Mouse (Mus musculus): ENCODE measurements at regions not wholly inside any gene's neighbourhood (a gene's known extent, or its start where the extent isn't known, plus 50 kb on each side); places are given as distances from the start of the nearest gene placed in this dataset.
"Not testable (repeated sequence)": the region's sequence is repeated elsewhere in the genome, so short reads cannot be mapped to it uniquely, and the experiment has no call there.

- not testable (repeated sequence) for DNase-seq (ENCODE audit: low read depth, low spot score)
Measured at GRCm38 (mm10) chr17:74138517-74138916, 90.8 kb upstream of the Srd5a2 start.

- peak; percentile 5 for DNase-seq (ENCODE audit: low read depth, low spot score)
Measured at GRCm38 (mm10) chr17:74134976-74135375, 87.3 kb upstream of the Srd5a2 start.

GRCm38 (mm10) chr17:74131534-74131933 lies 83.8 kb upstream of the Srd5a2 start:
- no peak for DNase-seq (ENCODE audit: low read depth, low spot score)

GRCm38 (mm10) chr17:74122944-74123343 lies 75.2 kb upstream of the Srd5a2 start:
- DNase-seq (ENCODE audit: low read depth, low spot score): no peak

GRCm38 (mm10) chr17:74120969-74121368 lies 73.3 kb upstream of the Srd5a2 start:
- DNase-seq (ENCODE audit: low read depth, low spot score): peak; percentile 27

Data from brain, adult 2 months (tissue).